Mouse (Mus musculus) macrophage (primary cell): Measurements from ENCODE around the gene Ndufa3. TPM values are rescaled to one million over a fixed set of nuclear protein-coding genes. Genes with fewer than 3 reads are reported as not detected.
"Not testable (repeated sequence)": the region's sequence is repeated elsewhere in the genome, so short reads cannot be mapped to it uniquely, and the experiment has no call there.

Experiments used
- H3K27ac ChIP-seq: fragments of 350-480 bp; formaldehyde crosslinking; 2 replicates; pipeline ENCODE4 v1.9.0; 2021
- H3K36me3 ChIP-seq: fragments of 350-480 bp; formaldehyde crosslinking; 2 replicates; pipeline ENCODE4 v1.9.0; 2021; ENCODE audit errors: inconsistent target
- H3K4me3 ChIP-seq: fragments of 350-480 bp; formaldehyde crosslinking; 2 replicates; pipeline ENCODE4 v1.9.0; 2021; ENCODE audit errors: inconsistent target
- H3K79me2 ChIP-seq: fragments of 350-480 bp; formaldehyde crosslinking; 2 replicates; pipeline ENCODE4 v1.9.0; 2021; ENCODE audit errors: inconsistent target
- WGBS: methylation state at CpG from one replicate; pipeline ENCODE4 v1.1.7; 2026; ENCODE audit warnings: inconsistent platforms; ENCODE audit not compliant: missing documents; 5-methylcytosine and 5-hydroxymethylcytosine counted together
- polyA plus RNA-seq: library from polyadenylated mRNA; stranded (reverse); fragments of 250-400 nt; gene quantifications from 3 replicates; pipeline ENCODE4 v1.2.4, GENCODE M21; 2018; ENCODE audit warnings: inconsistent platforms
- total RNA-seq, 78 experiments: library from RNA; depleted of rRNA; stranded (reverse); fragments of 250-400 nt; gene quantifications; 1 replicate in 9 of 78; 2 replicates in 24 of 78; 3 replicates in 43 of 78; 4 replicates in 2 of 78; pipeline ENCODE4 v1.2.4; 2018; ENCODE audit warnings: inconsistent platforms in 56 of 78

Ndufa3 gene
- 10 to 100 TPM in 18 of 26 experiments, 1 to 10 TPM in 7, not detected in 1; 4.2 to 40.1 (median 16.0) TPM for total RNA-seq (2018; cell fraction: chromatin; rRNA removed)
- 100 to 1,000 TPM; 184 to 392 (median 252) TPM for total RNA-seq (2018; cell fraction: cytosol; rRNA removed)
- total RNA-seq (2018; cell fraction: nucleus; rRNA removed), result 100 to 1,000 TPM in 5 of 26 experiments, 10 to 100 TPM in 21; 15.3 to 158 (median 60.8) TPM
- 207 to 248 TPM (median 217 TPM) in 3 replicates for polyA plus RNA-seq

GRCm38 (mm10) chr7:3617242-3617995 lies at the start of gene Ndufa3:
Ndufa3 (plus strand) TSS chr7:3617373.
- peaks cover 22% of the 10 kb centered on the region for H3K36me3 ChIP-seq
- peak within 1 kb of the TSS; percentile 97 for H3K4me3 ChIP-seq
- under 1% methylated on average over 32 of the region's 32 CpGs for whole genome bisulfite sequencing
- H3K27ac ChIP-seq, result peak within 1 kb of the TSS; percentile 60
- peaks cover 25% of the 10 kb centered on the region for H3K79me2 ChIP-seq

- no peak overlapping the region for H3K27ac ChIP-seq
Measured at GRCm38 (mm10) chr7:3569725-3570124, 47.4 kb upstream of the Ndufa3 start.

GRCm38 (mm10) chr7:3570580-3570979 lies 46.6 kb upstream of the Ndufa3 start:
- WGBS, result 67% methylated on average over 3 of the region's 3 CpGs

More at GRCm38 (mm10) chr7:3569725-3570124, 47.4 kb upstream of the Ndufa3 start:
- Histone ChIP-seq H3K79me2 (no peaks in the 10 kb centered on the region), H3K4me3 (no peak overlapping the region), H3K36me3 (no peaks in the 10 kb centered on the region)
- WGBS, result 70% methylated on average over 5 of the region's 6 CpGs

GRCm38 (mm10) chr7:3571847-3572246 lies 45.3 kb upstream of the Ndufa3 start:
- no peaks in the 10 kb centered on the region for H3K36me3 ChIP-seq
- H3K27ac ChIP-seq, result no peak overlapping the region
- 8% methylated on average over 1 of the region's 1 CpGs for WGBS
- H3K4me3 ChIP-seq, result no peak overlapping the region
- H3K79me2 ChIP-seq, result no peaks in the 10 kb centered on the region

More at GRCm38 (mm10) chr7:3570580-3570979, 46.6 kb upstream of the Ndufa3 start:
- not testable (repeated sequence) for H3K4me3 ChIP-seq, H3K36me3 ChIP-seq, H3K79me2 ChIP-seq, H3K27ac ChIP-seq

- H3K27ac ChIP-seq, result no peak overlapping the region
- 54% methylated on average over 5 of the region's 5 CpGs for WGBS
- H3K36me3 ChIP-seq, result no peaks in the 10 kb centered on the region
- H3K79me2 ChIP-seq, result no peaks in the 10 kb centered on the region
- no peak overlapping the region for H3K4me3 ChIP-seq
Measured at GRCm38 (mm10) chr7:3574216-3574615, 43.0 kb upstream of the Ndufa3 start.

- no peaks in the 10 kb centered on the region for H3K36me3 ChIP-seq
- no peak overlapping the region for H3K4me3 ChIP-seq
- WGBS, result 82% methylated on average over 4 of the region's 5 CpGs
- no peaks in the 10 kb centered on the region for H3K79me2 ChIP-seq
- no peak overlapping the region for H3K27ac ChIP-seq
Measured at GRCm38 (mm10) chr7:3576354-3577124, 40.6 kb upstream of the Ndufa3 start.

DNA sequence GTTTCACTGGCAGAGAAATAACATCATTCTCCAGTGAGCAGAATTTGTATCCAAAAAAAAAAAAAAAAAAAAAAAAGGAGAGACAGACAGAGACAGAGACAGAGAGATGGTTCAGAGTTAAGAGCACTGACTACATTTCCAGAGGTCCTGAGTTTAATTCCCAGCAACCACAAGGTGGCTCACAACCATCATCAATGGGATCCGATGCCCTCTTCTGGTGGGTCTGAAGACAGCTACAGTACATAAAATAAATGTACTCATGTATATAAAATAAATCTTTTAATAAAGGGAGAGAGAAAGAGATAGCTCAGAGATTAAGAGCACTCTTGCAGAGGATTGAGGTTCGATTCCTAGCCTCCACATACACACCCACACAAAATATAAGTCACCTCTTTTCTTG lies 39.0 kb upstream of the Ndufa3 start:
- no peaks in the 10 kb centered on the region for H3K36me3 ChIP-seq
- H3K27ac ChIP-seq, result no peak overlapping the region
- WGBS, result 100% methylated on average over 2 of the region's 2 CpGs
- H3K79me2 ChIP-seq, result no peaks in the 10 kb centered on the region
- no peak overlapping the region for H3K4me3 ChIP-seq

DNA sequence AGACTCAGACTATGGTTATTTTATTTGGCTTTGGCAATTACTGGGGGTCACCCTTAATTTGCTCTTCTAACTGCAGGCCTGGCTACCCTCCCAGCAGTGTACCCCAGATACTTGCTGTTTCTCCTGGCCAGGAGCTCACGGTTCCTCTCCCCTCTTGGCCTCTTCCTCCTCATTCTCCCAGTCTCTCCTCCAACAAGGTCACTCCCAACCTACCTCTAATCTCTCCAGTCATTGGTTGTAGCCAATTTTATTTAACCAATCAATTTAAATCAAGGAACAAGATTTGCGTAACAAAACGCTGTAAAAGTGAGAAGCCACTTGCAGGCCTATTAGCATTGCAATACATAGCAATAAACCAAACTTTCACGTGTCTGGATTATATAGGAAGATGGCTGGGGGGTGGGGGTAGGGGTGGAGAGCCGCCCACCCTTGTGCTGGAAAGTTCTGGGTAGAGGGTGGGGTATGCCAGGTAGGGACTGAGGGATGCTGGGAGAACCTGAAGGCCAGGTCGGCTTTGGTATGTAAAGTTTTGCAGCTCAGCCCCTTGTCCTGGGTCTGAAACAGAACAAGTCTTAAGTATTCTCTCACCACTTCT lies 38.1 kb upstream of the Ndufa3 start:
- H3K79me2 ChIP-seq, result no peaks in the 10 kb centered on the region
- H3K4me3 ChIP-seq, result no peak overlapping the region
- H3K36me3 ChIP-seq, result no peaks in the 10 kb centered on the region
- 69% methylated on average over 6 of the region's 6 CpGs for WGBS
- no peak overlapping the region for H3K27ac ChIP-seq

DNA sequence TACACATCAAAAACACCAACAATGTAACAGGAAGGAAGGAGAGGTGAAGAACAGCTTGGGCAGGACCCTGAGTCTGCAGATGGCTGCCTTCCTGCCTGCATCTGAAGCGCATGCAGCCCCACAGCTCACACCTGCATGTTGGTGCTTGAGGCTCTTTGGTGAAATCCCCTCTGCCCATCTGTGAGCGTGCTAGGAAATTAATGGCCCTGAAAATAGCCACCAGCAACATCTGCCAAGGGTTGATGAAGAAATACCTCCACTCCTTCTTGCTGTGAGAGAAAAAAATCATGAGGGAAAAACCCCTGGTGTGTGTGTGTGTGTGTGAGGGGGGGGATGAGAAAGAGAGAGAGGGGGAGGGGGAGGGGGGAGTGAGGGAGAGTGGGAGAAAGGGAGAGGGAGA lies 37.1 kb upstream of the Ndufa3 start:
- 40% methylated on average over 2 of the region's 2 CpGs for WGBS
- no peaks in the 10 kb centered on the region for H3K79me2 ChIP-seq
- H3K4me3 ChIP-seq, result no peak overlapping the region
- H3K36me3 ChIP-seq, result no peaks in the 10 kb centered on the region
- H3K27ac ChIP-seq, result no peak overlapping the region

GRCm38 (mm10) chr7:3585763-3586162 lies 31.4 kb upstream of the Ndufa3 start:
- H3K79me2 ChIP-seq, result no peaks in the 10 kb centered on the region
- WGBS, result 28% methylated on average over 6 of the region's 6 CpGs
- H3K27ac ChIP-seq, result no peak overlapping the region
- H3K36me3 ChIP-seq, result no peaks in the 10 kb centered on the region
- no peak overlapping the region for H3K4me3 ChIP-seq

DNA sequence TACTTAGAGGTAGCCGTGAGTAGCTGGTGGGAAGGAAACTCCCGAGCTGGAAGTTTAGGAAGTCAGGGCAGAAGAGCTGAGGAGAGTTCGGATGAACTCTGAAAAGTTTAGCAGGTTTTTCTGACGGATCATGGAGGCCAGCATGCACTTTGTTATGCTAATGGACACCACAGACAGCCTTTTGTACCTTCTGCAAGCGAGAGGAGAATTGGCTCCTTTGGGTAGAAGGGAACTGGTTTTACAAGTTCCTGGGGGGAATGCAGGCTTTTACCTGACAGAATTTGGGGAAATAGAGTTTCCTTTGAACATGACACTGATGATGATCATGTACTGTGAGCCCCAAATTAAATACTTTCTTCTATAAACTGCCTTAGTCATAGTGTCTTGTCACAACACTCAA lies 30.9 kb upstream of the Ndufa3 start:
- Histone ChIP-seq H3K27ac (no peak overlapping the region), H3K36me3 (no peaks in the 10 kb centered on the region), H3K4me3 (no peak overlapping the region), H3K79me2 (no peaks in the 10 kb centered on the region)
- 33% methylated on average over 5 of the region's 5 CpGs for whole genome bisulfite sequencing

DNA sequence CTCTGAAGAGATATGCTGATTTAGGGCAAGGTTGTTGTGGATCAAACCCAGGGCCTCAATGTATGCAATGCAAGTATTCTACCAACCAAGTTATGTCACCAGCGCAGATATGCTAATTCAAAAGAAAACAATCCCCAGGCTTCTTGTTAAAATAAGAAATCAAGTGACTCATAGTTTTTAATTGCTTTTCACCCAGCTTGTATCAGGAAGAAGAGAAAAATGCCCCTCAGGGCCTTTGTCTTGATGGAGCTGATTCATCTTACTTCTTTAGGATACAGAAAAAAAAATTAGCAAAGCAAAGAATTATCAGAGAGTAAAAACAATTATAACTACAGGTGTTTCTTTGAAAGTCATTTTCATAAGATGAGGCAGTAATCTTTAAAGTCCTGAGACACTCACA lies 29.9 kb upstream of the Ndufa3 start:
- Histone ChIP-seq H3K79me2 (no peaks in the 10 kb centered on the region), H3K36me3 (no peaks in the 10 kb centered on the region), H3K27ac (no peak overlapping the region), H3K4me3 (no peak overlapping the region)
- WGBS, result 86% methylated on average over 1 of the region's 1 CpGs

DNA sequence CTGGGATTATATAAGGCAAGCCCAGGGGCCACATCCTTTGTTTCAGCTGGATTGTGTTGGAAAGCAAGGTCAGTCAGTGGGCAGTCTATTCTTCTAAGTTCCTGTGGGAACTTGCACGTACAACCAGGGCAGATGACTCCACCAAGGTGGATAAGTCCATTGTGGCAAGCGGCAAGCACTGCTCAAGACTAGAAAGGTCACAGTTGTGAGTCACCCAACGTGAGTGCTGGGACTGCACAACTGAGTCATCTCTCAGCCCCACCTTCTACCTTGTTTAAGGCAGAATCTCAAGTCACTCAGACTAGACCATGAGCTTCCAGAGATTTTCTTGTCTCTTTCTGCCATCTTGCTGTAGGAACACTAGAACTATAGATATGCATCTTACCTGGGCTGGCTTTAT lies 26.6 kb upstream of the Ndufa3 start:
- H3K79me2 ChIP-seq, result no peaks in the 10 kb centered on the region
- H3K36me3 ChIP-seq, result no peaks in the 10 kb centered on the region
- H3K4me3 ChIP-seq, result no peak overlapping the region
- no peak overlapping the region for H3K27ac ChIP-seq
- WGBS, result 74% methylated on average over 3 of the region's 3 CpGs

GRCm38 (mm10) chr7:3591534-3591933 lies 25.6 kb upstream of the Ndufa3 start:
- Histone ChIP-seq H3K79me2 (no peaks in the 10 kb centered on the region), H3K27ac (no peak overlapping the region), H3K36me3 (no peaks in the 10 kb centered on the region), H3K4me3 (no peak overlapping the region)
- no CpG with 5 or more reads among the region's 1 CpGs for WGBS

GRCm38 (mm10) chr7:3593855-3594254 lies 23.3 kb upstream of the Ndufa3 start:
- no peak overlapping the region for H3K27ac ChIP-seq
- no peaks in the 10 kb centered on the region for H3K36me3 ChIP-seq
- no peak overlapping the region for H3K4me3 ChIP-seq
- no peaks in the 10 kb centered on the region for H3K79me2 ChIP-seq
